Mouse (Mus musculus) MEL (cell line): ENCODE results near the gene Zfp60. TPM values are rescaled to one million over a fixed set of nuclear protein-coding genes. Genes with fewer than 3 reads are reported as not detected.

Experiments used
- DNase-seq: peaks from one replicate; pipeline ENCODE4 v3.0.0; 2011; ENCODE audit warnings: low read depth, low spot score
- H3K27ac ChIP-seq: 2 replicates; pipeline ENCODE4 v1.5.1; 2012; ENCODE audit warnings: low read depth, mild to moderate bottlenecking, control low read depth, low read length, moderate library complexity; ENCODE audit not compliant: control insufficient read depth
- H3K27me3 ChIP-seq, 2 experiments: fragments of 150-350 bp in 1 of 2; sonication (generic) in 1 of 2; 2 replicates each; pipeline ENCODE4 v1.6.1; 2012; ENCODE audit warnings: low read length in 2 of 2, mild to moderate bottlenecking in 2 of 2, improper control_type of control experiment in 1 of 2, moderate library complexity in 1 of 2; ENCODE audit not compliant: insufficient read depth in 2 of 2, control insufficient read depth in 1 of 2
- H3K36me3 ChIP-seq, 2 experiments: 2 replicates each; pipeline ENCODE4 v1.6.1; 2012 to 2014; ENCODE audit warnings: low read length in 2 of 2, improper control_type of control experiment in 1 of 2, inconsistent platforms in 1 of 2, mild to moderate bottlenecking in 1 of 2; ENCODE audit not compliant: insufficient read depth in 2 of 2, control insufficient read depth in 1 of 2
- H3K4me1 ChIP-seq, 2 experiments: fragments of 150-350 bp in 1 of 2; sonication (generic) in 1 of 2; 2 replicates each; pipeline ENCODE4 v1.6.1; 2012; ENCODE audit warnings: low read length in 2 of 2, improper control_type of control experiment in 1 of 2, mild to moderate bottlenecking in 1 of 2; ENCODE audit not compliant: insufficient read depth in 2 of 2, control insufficient read depth in 1 of 2
- H3K4me3 ChIP-seq, 2 experiments: fragments of 150-350 bp in 1 of 2; sonication (generic) in 1 of 2; 2 replicates each; pipeline ENCODE4 v1.5.1; 2012; ENCODE audit warnings: low read depth in 2 of 2, low read length in 2 of 2, mild to moderate bottlenecking in 2 of 2, moderate library complexity in 2 of 2, control low read depth in 1 of 2, improper control_type of control experiment in 1 of 2; ENCODE audit not compliant: control insufficient read depth in 1 of 2, insufficient read depth in 1 of 2
- H3K79me2 ChIP-seq: 2 replicates; pipeline ENCODE4 v1.6.1; 2012; ENCODE audit warnings: mild to moderate bottlenecking, low read length, moderate library complexity; ENCODE audit not compliant: control insufficient read depth, poor library complexity, insufficient read depth
- H3K9ac ChIP-seq: 2 replicates; pipeline ENCODE4 v1.6.1; 2012; ENCODE audit warnings: low read depth, mild to moderate bottlenecking, control low read depth, low read length, moderate library complexity; ENCODE audit not compliant: control insufficient read depth, poor library complexity, severe bottlenecking
- H3K9me3 ChIP-seq: fragments of 150-350 bp; sonication (generic); replicated peaks from 2 replicates; pipeline ENCODE4 v1.6.1; 2012; ENCODE audit warnings: mild to moderate bottlenecking, low read length, improper control_type of control experiment, moderate library complexity; ENCODE audit not compliant: insufficient read depth
- CHD1 ChIP-seq: IDR thresholded peaks from 2 replicates; pipeline ENCODE4 v1.6.1; 2012; ENCODE audit warnings: low read depth, mild to moderate bottlenecking, inconsistent platforms, low read length, improper control_type of control experiment
- E2F4 ChIP-seq: IDR thresholded peaks from 2 replicates; pipeline ENCODE4 v1.6.1; 2011; ENCODE audit warnings: low read depth, low read length, improper control_type of control experiment, borderline replicate concordance
- ELF1 ChIP-seq: IDR thresholded peaks from 2 replicates; pipeline ENCODE4 v1.6.1; 2014; ENCODE audit warnings: low read depth, mild to moderate bottlenecking, inconsistent platforms, low read length, improper control_type of control experiment, moderate library complexity
- EP300 ChIP-seq, 2 experiments: IDR thresholded peaks; 2 replicates each; pipeline ENCODE4 v1.6.1; 2011; ENCODE audit warnings: improper control_type of control experiment in 2 of 2, low read length in 2 of 2, low read depth in 1 of 2, mild to moderate bottlenecking in 1 of 2
- ETS1 ChIP-seq: IDR thresholded peaks from 2 replicates; pipeline ENCODE4 v1.6.1; 2012; ENCODE audit warnings: low read depth, mild to moderate bottlenecking, inconsistent platforms, low read length, improper control_type of control experiment, moderate library complexity
- GABPA ChIP-seq: IDR thresholded peaks from 2 replicates; pipeline ENCODE4 v1.6.1; 2012; ENCODE audit warnings: low read depth, mild to moderate bottlenecking, inconsistent platforms, low read length, improper control_type of control experiment, moderate library complexity
- GATA1 ChIP-seq: IDR thresholded peaks from 2 replicates; pipeline ENCODE4 v1.6.1; 2011; ENCODE audit warnings: low read depth, low read length, improper control_type of control experiment
- HCFC1 ChIP-seq: IDR thresholded peaks from 2 replicates; pipeline ENCODE4 v1.6.1; 2012; ENCODE audit warnings: low read depth, mild to moderate bottlenecking, inconsistent platforms, low read length, improper control_type of control experiment, moderate library complexity
- MAFK ChIP-seq: IDR thresholded peaks from 2 replicates; pipeline ENCODE4 v1.6.1; 2011; ENCODE audit warnings: low read depth, mild to moderate bottlenecking, low read length, improper control_type of control experiment, borderline replicate concordance
- MAX ChIP-seq: IDR thresholded peaks from 2 replicates; pipeline ENCODE4 v1.6.1; 2011; ENCODE audit warnings: low read length, improper control_type of control experiment
- MYC ChIP-seq: IDR thresholded peaks from 2 replicates; pipeline ENCODE4 v1.6.1; 2011; ENCODE audit warnings: low read depth, mild to moderate bottlenecking, low read length, improper control_type of control experiment, moderate library complexity
- NRF1 ChIP-seq: IDR thresholded peaks from 2 replicates; pipeline ENCODE4 v1.6.1; 2014; ENCODE audit warnings: low read depth, mild to moderate bottlenecking, inconsistent platforms, low read length, improper control_type of control experiment, moderate library complexity; ENCODE audit not compliant: poor library complexity, insufficient read depth, severe bottlenecking
- POLR2A ChIP-seq, 2 experiments: IDR thresholded peaks; 2 replicates each; pipeline ENCODE4 v1.6.1; 2011 to 2012; ENCODE audit warnings: low read length in 2 of 2, mild to moderate bottlenecking in 2 of 2, control low read depth in 1 of 2, improper control_type of control experiment in 1 of 2, low read depth in 1 of 2, moderate library complexity in 1 of 2; ENCODE audit not compliant: control insufficient read depth in 1 of 2, insufficient read depth in 1 of 2, poor library complexity in 1 of 2
- POLR2AphosphoS2 ChIP-seq: IDR thresholded peaks from 2 replicates; pipeline ENCODE4 v1.6.1; 2011; ENCODE audit warnings: low read length, improper control_type of control experiment
- POLR2AphosphoS5 ChIP-seq: IDR thresholded peaks from 2 replicates; pipeline ENCODE4 v1.6.1; 2012; ENCODE audit warnings: low read depth, borderline replicate concordance, mild to moderate bottlenecking, inconsistent platforms, low read length, moderate library complexity, mixed read lengths
- RAD21 ChIP-seq: IDR thresholded peaks from 2 replicates; pipeline ENCODE4 v1.6.1; 2011; ENCODE audit warnings: mild to moderate bottlenecking, low read depth, low read length, improper control_type of control experiment
- RCOR1 ChIP-seq: IDR thresholded peaks from 2 replicates; pipeline ENCODE4 v1.6.1; 2012; ENCODE audit warnings: low read depth, mild to moderate bottlenecking, inconsistent platforms, low read length, improper control_type of control experiment
- SIN3A ChIP-seq: IDR thresholded peaks from 2 replicates; pipeline ENCODE4 v1.6.1; 2012; ENCODE audit warnings: low read length, improper control_type of control experiment, inconsistent platforms
- SMC3 ChIP-seq: IDR thresholded peaks from 2 replicates; pipeline ENCODE4 v1.6.1; 2011; ENCODE audit warnings: low read depth, low read length, improper control_type of control experiment
- TAL1 ChIP-seq: IDR thresholded peaks from 2 replicates; pipeline ENCODE4 v1.6.1; 2012; ENCODE audit warnings: mild to moderate bottlenecking, inconsistent platforms, low read length, moderate library complexity, mixed read lengths
- TBP ChIP-seq: IDR thresholded peaks from 2 replicates; pipeline ENCODE4 v1.8.0; 2011; ENCODE audit warnings: low read depth, low read length, improper control_type of control experiment
- TCF12 ChIP-seq: IDR thresholded peaks from 2 replicates; pipeline ENCODE4 v1.6.1; 2014; ENCODE audit warnings: low read depth, mild to moderate bottlenecking, inconsistent platforms, low read length, improper control_type of control experiment, moderate library complexity
- UBTF ChIP-seq: IDR thresholded peaks from 2 replicates; pipeline ENCODE4 v1.6.1; 2012; ENCODE audit warnings: low read depth, mild to moderate bottlenecking, inconsistent platforms, low read length, improper control_type of control experiment, moderate library complexity, borderline replicate concordance; ENCODE audit not compliant: insufficient read depth
- ZC3H11A ChIP-seq: IDR thresholded peaks from 2 replicates; pipeline ENCODE4 v1.6.1; 2012; ENCODE audit warnings: low read depth, mild to moderate bottlenecking, inconsistent platforms, low read length, improper control_type of control experiment
- ZKSCAN1 ChIP-seq: IDR thresholded peaks from 2 replicates; pipeline ENCODE4 v1.6.1; 2012; ENCODE audit warnings: low read depth, mild to moderate bottlenecking, inconsistent platforms, low read length, improper control_type of control experiment, moderate library complexity
- ZMIZ1 ChIP-seq: IDR thresholded peaks from 2 replicates; pipeline ENCODE4 v1.6.1; 2012; ENCODE audit warnings: low read depth, mild to moderate bottlenecking, inconsistent platforms, low read length, improper control_type of control experiment, moderate library complexity
- ZNF384 ChIP-seq: IDR thresholded peaks from 2 replicates; pipeline ENCODE4 v1.6.1; 2012; ENCODE audit warnings: low read depth, mild to moderate bottlenecking, inconsistent platforms, low read length, improper control_type of control experiment
- polyA plus RNA-seq, 2 experiments: library from polyadenylated mRNA; stranded (reverse) in 1 of 2; unstranded in 1 of 2; fragments of >175 nt in 1 of 2; fragments of >200 nt in 1 of 2; gene quantifications; 2 replicates each; pipeline versions ENCODE4 v1.2.1 to v1.2.4; 2012; ENCODE audit warnings: low replicate concordance in 2 of 2, low read depth in 1 of 2; ENCODE audit not compliant: insufficient read length in 2 of 2, insufficient read depth in 1 of 2, missing spikeins in 1 of 2
- total RNA-seq: library from RNA; depleted of rRNA; stranded (reverse); fragments of 300-350 nt; gene quantifications from 2 replicates; pipeline ENCODE4 v1.2.3, GENCODE M21; 2012

Zfp60 gene
- total and polyA plus RNA-seq, 3 experiments: 4.2 to 137 (median 6.7) TPM

GRCm38 (mm10) chr7:27721951-27722350 is 9.2 kb upstream of the Zfp60 start:
- no peak for DNase-seq
- Histone ChIP-seq H3K9me3 (no peaks in the 10 kb centered on the region), H3K27me3 (no peaks in the 10 kb centered on the region), H3K4me1 (no peaks in the 10 kb centered on the region), H3K9ac (no peak overlapping the region), H3K27ac (no peak overlapping the region), H3K4me3 (no peak overlapping the region), H3K79me2 (no peaks in the 10 kb centered on the region), H3K36me3 (no peaks in the 10 kb centered on the region; a peak in 2 of 4 replicates)
- no peak for TF ChIP-seq MYC
- TF ChIP-seq GATA1: no peak
- TF ChIP-seq POLR2AphosphoS2: no peak
- TF ChIP-seq EP300 (IDR thresholded peaks at IDR 0.05; ENCODE audit: low read depth in 1 of 2, low read length in 2 of 2): no peak
- no peak for TF ChIP-seq ZNF384
- no peak for TF ChIP-seq ZKSCAN1
- no peak for TF ChIP-seq MAFK
- no peak for TF ChIP-seq MAX
- no peak for TF ChIP-seq ZC3H11A
- no peak for TF ChIP-seq TBP
- TF ChIP-seq RAD21: no peak
- TF ChIP-seq NRF1: no peak
- no peak for TF ChIP-seq TCF12
- no peak for TF ChIP-seq SIN3A
- TF ChIP-seq SMC3: no peak
- no peak for TF ChIP-seq UBTF

- no peaks in the 10 kb centered on the region for H3K9me3 ChIP-seq
- H3K27me3 ChIP-seq: no peaks in the 10 kb centered on the region
- no peaks in the 10 kb centered on the region for H3K4me1 ChIP-seq
- H3K79me2 ChIP-seq: no peaks in the 10 kb centered on the region
- no peaks in the 10 kb centered on the region; a peak in 2 of 4 replicates for H3K36me3 ChIP-seq
- peak overlapping the region; percentile 50 to 51 for H3K4me3 ChIP-seq
- peak; percentile 88 for DNase-seq
- H3K27ac ChIP-seq: peak overlapping the region; percentile 45; the same call in 1 of the 2 replicates
- H3K9ac ChIP-seq: peak overlapping the region; percentile 61
- TF ChIP-seq GATA1 (peak; percentile 53; the same call in 1 of the 2 replicates), HCFC1 (peak; percentile 47; the same call in 1 of the 2 replicates), ZMIZ1 (no peak), ELF1 (no peak), E2F4 (no peak), ZC3H11A (peak; percentile 79), TCF12 (no peak), RCOR1 (no peak), GABPA (no peak), MYC (0 out of 2 replicates have a peak, but pooled peaks have one; percentile 62), SIN3A (peak; percentile 83), POLR2A (IDR thresholded peaks at IDR 0.05; ENCODE audit: control insufficient read depth in 1 of 2, insufficient read depth in 1 of 2, low read depth in 1 of 2, low read length in 2 of 2, poor library complexity in 1 of 2) (no peak), ETS1 (peak; percentile 42; the same call in 1 of the 2 replicates), POLR2AphosphoS5 (no peak), MAX (peak; percentile 59), CHD1 (no peak), UBTF (no peak), ZNF384 (peak; percentile 43), ZKSCAN1 (no peak), POLR2AphosphoS2 (no peak), TAL1 (no peak), EP300 (IDR thresholded peaks at IDR 0.05; ENCODE audit: low read depth in 1 of 2, low read length in 2 of 2) (no peak)
Observed at GRCm38 (mm10) chr7:27725566-27726538, 5.3 kb upstream of the Zfp60 start.
